Mouse (Mus musculus): ENCODE results near the gene Atp5b.
A peak's percentile ranks its signal among the peaks of the same experiment; 100 is the strongest.
"Not testable (repeated sequence)": the region's sequence is repeated elsewhere in the genome, so short reads cannot be mapped to it uniquely, and the experiment has no call there.

The Atp5b gene

DNA sequence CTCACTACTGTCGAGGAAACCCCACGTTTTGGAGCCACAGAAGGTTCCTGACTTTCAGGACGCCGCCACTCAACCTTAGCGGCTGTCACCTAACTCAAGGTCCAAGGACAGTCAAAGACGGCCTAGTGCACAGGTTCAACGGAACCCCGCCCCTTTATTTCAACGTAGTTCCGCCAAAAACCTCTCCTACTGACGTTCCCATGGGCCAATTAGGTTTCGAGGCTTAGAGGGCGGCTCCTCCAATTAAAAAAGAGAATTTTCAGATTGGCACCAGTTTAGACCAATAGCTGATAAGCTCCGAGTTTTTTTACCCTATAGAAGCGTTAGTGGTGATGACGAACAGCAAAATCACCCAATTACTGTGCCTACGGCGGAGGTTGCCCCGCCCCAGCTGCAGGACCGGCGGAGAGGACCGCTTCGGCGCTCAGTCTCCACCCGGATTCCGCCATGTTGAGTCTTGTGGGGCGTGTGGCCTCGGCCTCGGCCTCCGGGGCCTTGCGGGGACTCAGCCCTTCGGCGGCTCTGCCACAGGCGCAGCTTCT is at the start of gene Atp5b:
Gene Atp5b (plus strand): TSS at position 394 of the 542 bp plus-strand sequence.
- DNase-seq (ENCODE audit: inconsistent age in 2 of 2, low spot score in 1 of 2), result peak; percentile 97 to 100

DNA sequence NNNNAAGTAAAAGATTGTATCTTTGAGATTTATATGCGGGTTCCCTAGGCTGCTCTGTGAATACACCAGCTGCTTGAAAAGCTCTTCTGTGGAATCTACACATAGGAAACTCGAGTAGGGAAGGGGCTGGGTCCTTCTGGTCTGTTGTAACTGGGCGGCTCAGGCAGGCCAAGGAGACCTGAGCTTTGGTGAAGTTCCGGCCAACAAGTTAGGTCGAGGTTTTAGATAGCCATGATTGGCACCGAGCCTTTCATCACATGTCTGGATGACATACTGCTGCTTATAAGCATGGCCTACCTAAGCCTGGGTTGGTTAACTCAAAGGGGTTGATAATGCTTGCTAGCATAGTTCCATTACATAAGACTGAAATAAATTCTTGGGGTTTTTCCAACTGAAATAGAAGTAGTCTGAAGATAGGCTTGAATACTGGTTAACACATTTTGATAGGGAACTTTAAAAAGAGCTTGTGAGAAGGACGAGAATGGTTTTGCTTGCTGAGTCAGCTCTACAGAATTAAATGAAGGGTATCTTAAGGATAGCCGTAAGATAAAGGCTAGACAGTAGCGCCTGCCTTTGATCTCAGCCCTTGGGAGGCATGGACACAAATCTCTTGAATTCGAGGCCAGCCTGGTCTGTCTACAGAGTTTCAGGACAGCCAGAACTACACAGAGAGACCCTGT is 46.2 kb upstream of the Atp5b start:
- peak; percentile 63 to 89 for DNase-seq (ENCODE audit: inconsistent age in 2 of 2, low spot score in 1 of 2)

- DNase-seq (ENCODE audit: inconsistent age in 2 of 2, low spot score in 1 of 2), result no peak
Measured at GRCm38 (mm10) chr10:128037921-128038320, 45.2 kb upstream of the Atp5b start.

DNA sequence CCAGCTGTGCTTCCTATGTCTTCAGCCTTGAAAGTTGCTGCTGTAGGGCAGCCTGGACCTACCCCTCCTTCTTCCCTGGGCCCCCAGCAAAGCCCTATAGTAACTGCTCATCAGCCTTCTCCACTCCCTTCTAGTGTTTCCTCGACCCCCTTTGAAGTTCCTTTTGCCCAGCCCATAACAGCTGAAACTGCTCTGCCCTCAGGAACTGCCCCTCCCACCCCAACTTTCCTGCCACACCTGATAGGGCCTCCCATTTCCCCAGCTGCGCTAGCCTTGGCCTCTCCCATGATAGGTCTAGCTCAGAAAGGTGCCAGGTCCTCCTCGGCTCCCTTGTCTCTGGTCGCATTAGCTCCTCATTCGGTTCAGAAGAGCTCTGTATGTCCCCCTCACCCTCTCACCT is 43.9 kb upstream of the Atp5b start:
- peak in 1 of 2 experiments; percentile 33 for DNase-seq (ENCODE audit: inconsistent age in 2 of 2, low spot score in 1 of 2)

- DNase-seq (ENCODE audit: inconsistent age in 2 of 2, low spot score in 1 of 2), result no peak
Measured at GRCm38 (mm10) chr10:128039858-128040257, 43.2 kb upstream of the Atp5b start.

DNA sequence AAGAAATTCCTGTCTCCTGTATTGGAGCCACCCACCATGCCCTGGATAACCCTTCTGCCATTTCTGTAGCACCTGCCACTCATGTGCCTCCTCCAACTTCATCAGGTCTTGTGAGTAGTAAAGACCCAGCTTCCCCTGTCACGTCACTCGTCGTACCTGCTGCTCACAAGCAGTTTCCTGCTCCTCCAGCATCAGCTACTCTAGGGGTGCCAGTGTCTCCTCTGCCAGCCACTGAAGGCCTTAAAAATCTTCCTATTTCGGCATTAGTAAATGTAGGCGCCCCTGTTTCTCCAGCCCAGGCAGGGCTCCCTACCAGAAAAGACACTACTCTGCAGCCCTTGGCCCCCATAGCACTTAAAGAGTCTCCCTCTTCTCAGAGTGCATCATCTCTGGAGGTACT is 42.8 kb upstream of the Atp5b start:
- no peak for DNase-seq (ENCODE audit: inconsistent age in 2 of 2, low spot score in 1 of 2)

- DNase-seq (ENCODE audit: inconsistent age in 2 of 2, low spot score in 1 of 2), result no peak
Measured at GRCm38 (mm10) chr10:128041636-128042035, 41.4 kb upstream of the Atp5b start.

- DNase-seq (ENCODE audit: inconsistent age in 2 of 2, low spot score in 1 of 2), result no peak
Measured at GRCm38 (mm10) chr10:128042466-128042865, 40.6 kb upstream of the Atp5b start.

- DNase-seq (ENCODE audit: inconsistent age in 2 of 2, low spot score in 1 of 2), result peak in 1 of 2 experiments; percentile 26
Measured at GRCm38 (mm10) chr10:128043041-128043835, 39.8 kb upstream of the Atp5b start.

- DNase-seq (ENCODE audit: inconsistent age in 2 of 2, low spot score in 1 of 2), result no peak
Measured at GRCm38 (mm10) chr10:128048157-128048556, 34.9 kb upstream of the Atp5b start.

DNA sequence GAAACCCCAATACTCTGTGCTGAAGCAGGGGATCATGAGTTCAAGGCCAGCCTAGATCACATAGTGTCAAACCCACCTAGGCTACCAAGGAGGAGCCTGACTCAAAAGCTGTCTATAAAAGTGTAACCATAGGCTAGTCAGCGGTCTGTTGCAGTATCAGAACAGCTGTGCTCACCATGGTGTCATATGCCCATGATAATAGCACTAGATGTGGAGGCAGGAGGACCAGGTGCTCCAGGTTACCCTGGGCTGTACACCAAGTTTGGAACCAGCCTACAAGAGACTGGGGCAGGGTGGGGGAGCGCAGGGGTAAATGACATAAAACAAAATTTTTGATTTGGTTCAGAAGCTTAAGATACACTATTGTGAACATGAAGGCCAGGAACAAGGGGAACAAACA is 33.3 kb upstream of the Atp5b start:
- DNase-seq (ENCODE audit: inconsistent age in 2 of 2, low spot score in 1 of 2), result no peak

- no peak for DNase-seq (ENCODE audit: inconsistent age in 2 of 2, low spot score in 1 of 2)
Measured at GRCm38 (mm10) chr10:128050355-128050754, 32.7 kb upstream of the Atp5b start.

GRCm38 (mm10) chr10:128051589-128051988 is 31.5 kb upstream of the Atp5b start:
- no peak for DNase-seq (ENCODE audit: inconsistent age in 2 of 2, low spot score in 1 of 2)

DNA sequence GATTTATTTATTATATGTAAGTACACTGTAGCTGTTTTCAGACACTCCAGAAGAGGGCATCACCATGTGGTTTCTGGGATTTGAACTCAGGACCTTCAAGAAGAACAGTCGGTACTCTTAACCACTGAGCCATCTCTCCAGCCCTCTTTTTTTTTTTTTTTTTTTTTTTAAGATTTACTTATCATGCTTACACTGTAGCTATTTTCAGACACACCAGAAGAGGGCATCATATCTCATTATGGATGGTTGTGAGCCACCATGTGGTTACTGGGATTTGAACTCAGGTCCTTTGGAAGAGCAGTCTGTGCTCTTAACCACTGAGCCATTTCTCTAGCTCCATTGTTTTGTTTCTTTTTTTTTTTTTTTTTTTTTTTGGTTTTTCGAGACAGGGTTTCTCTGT is 30.9 kb upstream of the Atp5b start:
- DNase-seq (ENCODE audit: inconsistent age in 2 of 2, low spot score in 1 of 2), result not testable (repeated sequence)

GRCm38 (mm10) chr10:128053001-128053400 is 30.1 kb upstream of the Atp5b start:
- no peak for DNase-seq (ENCODE audit: inconsistent age in 2 of 2, low spot score in 1 of 2)

GRCm38 (mm10) chr10:128058184-128058583 is 24.9 kb upstream of the Atp5b start:
- no peak for DNase-seq (ENCODE audit: inconsistent age in 2 of 2, low spot score in 1 of 2)

- peak; percentile 98 to 99 for DNase-seq (ENCODE audit: inconsistent age in 2 of 2, low spot score in 1 of 2)
Measured at GRCm38 (mm10) chr10:128058601-128059151, 24.4 kb upstream of the Atp5b start, which contains the start of gene Ptges3. Gene Ptges3 (plus strand): TSS chr10:128058954.

DNA sequence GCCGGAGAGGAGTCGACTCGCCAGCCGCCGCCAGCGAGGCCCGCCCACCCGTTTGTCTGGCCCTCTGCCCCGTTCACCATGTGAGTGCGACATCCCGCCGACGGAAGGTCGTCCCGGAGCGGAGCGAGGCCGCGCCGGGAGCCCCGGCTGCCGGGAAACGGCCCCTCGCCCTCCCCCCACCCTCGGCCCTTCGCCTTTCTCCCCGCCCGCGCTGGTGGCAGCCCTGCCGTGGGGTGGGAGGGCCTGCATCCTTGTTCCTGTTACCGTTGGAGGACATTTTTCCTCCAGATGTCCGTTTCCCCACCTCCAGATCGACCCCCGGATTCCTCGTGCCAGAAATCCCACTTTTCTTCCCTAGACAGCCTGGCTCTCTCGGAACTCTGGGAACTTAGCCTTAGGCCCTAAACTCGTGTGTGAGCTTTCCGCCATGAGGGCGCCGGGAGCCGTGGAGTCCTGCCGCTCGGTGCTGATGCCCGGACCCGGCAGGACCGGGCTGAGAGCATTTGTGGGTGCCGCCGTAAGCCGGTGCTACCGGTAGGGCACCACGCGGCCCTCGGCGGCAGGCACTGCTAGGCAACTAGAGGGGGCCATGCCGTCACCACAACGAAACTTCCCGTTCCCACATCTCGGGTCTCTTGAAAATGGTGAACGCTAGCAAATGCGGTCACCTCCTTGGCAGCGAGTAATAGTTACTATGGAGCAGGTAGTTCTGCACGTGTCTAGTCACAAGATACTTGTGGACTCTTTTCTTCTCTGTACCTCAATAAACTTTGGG is 23.7 kb upstream of the Atp5b start:
- peak in 1 of 2 experiments; percentile 65 for DNase-seq (ENCODE audit: inconsistent age in 2 of 2, low spot score in 1 of 2)

DNA sequence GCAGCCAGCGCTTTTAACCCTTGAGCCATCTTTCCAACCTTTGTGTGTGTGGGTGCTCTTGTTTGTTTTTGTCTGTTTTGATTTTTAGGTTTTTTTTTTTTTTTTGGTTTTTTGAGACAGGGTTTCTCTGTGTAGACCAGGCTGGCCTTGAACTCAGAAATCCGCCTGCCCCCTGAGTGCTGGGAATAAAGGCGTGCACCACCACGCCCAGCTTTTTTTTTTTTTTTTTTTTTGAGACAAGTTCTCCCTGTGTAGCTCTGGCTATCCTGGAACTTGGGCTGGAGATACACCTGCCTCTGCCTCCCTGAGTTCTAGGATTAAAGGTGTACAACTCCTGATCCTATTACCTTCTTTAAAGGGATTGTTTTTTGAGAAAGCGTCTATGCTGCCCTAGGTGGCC is 22.0 kb upstream of the Atp5b start:
- DNase-seq (ENCODE audit: inconsistent age in 2 of 2, low spot score in 1 of 2), result no peak

DNA sequence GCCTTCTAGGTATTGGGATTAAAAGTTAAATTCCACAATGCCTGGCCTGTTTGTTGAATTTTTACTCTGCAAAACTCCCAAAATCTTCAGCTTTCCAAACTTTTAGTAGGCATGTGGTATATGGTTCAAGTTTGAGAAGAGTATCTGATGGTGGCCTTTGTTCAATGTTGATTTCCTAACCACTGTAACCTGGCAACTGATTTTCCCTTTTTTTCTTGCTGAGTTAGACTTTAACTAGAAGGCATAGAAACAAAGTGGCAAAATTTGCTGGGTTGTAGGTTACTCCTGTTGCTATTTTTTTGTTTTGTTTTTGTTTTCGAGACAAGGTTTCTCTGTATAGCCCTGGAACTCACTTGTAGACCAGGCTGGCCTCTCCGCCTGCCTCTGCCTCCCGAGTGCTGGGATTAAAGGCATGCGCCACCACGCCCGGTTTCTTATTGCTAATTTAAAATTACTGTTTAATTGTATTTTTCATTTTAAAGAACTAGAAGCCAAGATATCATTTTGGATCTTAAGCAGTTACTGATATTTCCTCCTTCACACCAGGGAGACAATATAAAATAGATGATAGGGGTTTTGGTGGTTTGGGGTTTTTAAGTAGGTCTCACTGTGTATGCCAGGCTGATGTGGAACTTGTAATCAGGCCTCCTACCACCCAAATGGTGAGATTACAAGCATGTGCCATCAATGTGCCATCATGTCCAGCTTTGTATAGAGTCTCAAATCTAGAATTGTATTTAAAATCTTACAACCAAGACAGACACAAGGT is 20.7 kb upstream of the Atp5b start:
- DNase-seq (ENCODE audit: inconsistent age in 2 of 2, low spot score in 1 of 2), result no peak
